Mouse (Mus musculus): Measurements from ENCODE around the gene Hoxa10. TPM values are rescaled to one million over a fixed set of nuclear protein-coding genes. Genes with fewer than 3 reads are reported as not detected.

Hoxa10 gene
- polyA plus RNA-seq, 1 experiment, result not detected

DNA sequence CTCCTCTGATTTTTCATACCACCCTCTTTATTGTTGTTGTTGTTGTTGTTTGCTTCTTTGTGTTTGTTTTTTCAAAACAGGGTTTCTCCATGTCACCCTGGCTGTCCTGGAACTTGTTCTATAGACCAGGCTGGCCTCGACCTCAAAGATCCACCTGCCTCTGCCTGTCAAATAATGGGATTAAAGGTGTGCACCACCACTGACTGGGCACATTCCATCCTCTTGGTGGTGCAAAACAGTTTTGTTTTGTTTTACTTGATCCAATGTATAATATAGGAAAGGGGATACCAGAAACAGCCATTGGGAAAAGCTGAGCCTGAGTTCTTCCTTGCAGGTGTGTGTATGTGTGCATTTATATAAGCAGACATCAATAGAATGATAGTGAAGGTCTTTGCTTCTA, 54.2 kb downstream of the Hoxa10 start:
- Histone ChIP-seq H3K4me3 (ENCODE audit: extremely low read depth, insufficient read depth, insufficient read length) (no peak overlapping the region), H3K27ac (ENCODE audit: insufficient read depth, low read length) (no peak overlapping the region), H3K4me1 (ENCODE audit: control insufficient read depth, insufficient read depth, insufficient read length) (no peaks in the 10 kb centered on the region), H3K36me3 (ENCODE audit: control insufficient read depth, insufficient read depth, low read length) (no peaks in the 10 kb centered on the region), H3K27me3 (ENCODE audit: control insufficient read depth, insufficient read depth, low read length) (peaks cover 6% of the 10 kb centered on the region)
- WGBS, result 89% methylated on average over 1 of the region's 1 CpGs
- TF ChIP-seq POLR2A (IDR thresholded peaks at IDR 0.05; ENCODE audit: low read depth, low read length) (no peak), CTCF (IDR thresholded peaks at IDR 0.05; ENCODE audit: extremely low read depth, insufficient read depth, insufficient read length, insufficient replicate concordance) (no peak)
- no peak for DNase-seq (ENCODE audit: low read depth in 1 of 2, low spot score in 2 of 2)

DNA sequence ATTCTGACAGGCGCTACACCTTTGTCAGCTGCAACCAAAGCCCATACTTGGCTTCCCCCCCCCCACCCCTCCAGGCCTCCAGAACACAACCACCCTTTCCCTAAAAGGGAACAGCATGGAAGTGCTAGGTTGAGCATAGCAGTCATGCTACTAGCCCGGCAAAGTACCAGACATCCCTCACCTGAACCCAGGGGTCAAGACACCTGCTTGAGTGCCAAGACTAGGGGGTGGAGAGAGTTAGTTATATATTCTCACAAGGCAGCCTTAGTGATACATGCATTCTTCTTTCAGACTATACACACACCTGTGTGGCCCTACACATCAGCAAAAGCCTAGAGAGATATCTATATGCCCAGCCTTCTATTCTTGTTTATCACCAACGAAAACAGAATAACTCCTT, 54.8 kb downstream of the Hoxa10 start:
- H3K4me1 ChIP-seq (ENCODE audit: control insufficient read depth, insufficient read depth, insufficient read length), result no peaks in the 10 kb centered on the region
- TF ChIP-seq POLR2A (IDR thresholded peaks at IDR 0.05; ENCODE audit: low read depth, low read length), result no peak
- no peak for TF ChIP-seq CTCF (IDR thresholded peaks at IDR 0.05; ENCODE audit: extremely low read depth, insufficient read depth, insufficient read length, insufficient replicate concordance)
- no peak overlapping the region for H3K4me3 ChIP-seq (ENCODE audit: extremely low read depth, insufficient read depth, insufficient read length)
- WGBS, result 85% methylated on average over 3 of the region's 3 CpGs
- H3K27me3 ChIP-seq (ENCODE audit: control insufficient read depth, insufficient read depth, low read length), result no peaks in the 10 kb centered on the region
- DNase-seq (ENCODE audit: low read depth in 1 of 2, low spot score in 2 of 2), result no peak
- H3K27ac ChIP-seq (ENCODE audit: insufficient read depth, low read length), result no peak overlapping the region
- H3K36me3 ChIP-seq (ENCODE audit: control insufficient read depth, insufficient read depth, low read length), result no peaks in the 10 kb centered on the region

- Histone ChIP-seq H3K27me3 (ENCODE audit: control insufficient read depth, insufficient read depth, low read length) (no peaks in the 10 kb centered on the region), H3K27ac (ENCODE audit: insufficient read depth, low read length) (no peak overlapping the region), H3K36me3 (ENCODE audit: control insufficient read depth, insufficient read depth, low read length) (no peaks in the 10 kb centered on the region), H3K4me1 (ENCODE audit: control insufficient read depth, insufficient read depth, insufficient read length) (no peaks in the 10 kb centered on the region), H3K4me3 (ENCODE audit: extremely low read depth, insufficient read depth, insufficient read length) (no peak overlapping the region)
- no peak for DNase-seq (ENCODE audit: low read depth in 1 of 2, low spot score in 2 of 2)
- TF ChIP-seq POLR2A (IDR thresholded peaks at IDR 0.05; ENCODE audit: low read depth, low read length), result no peak
- TF ChIP-seq CTCF (IDR thresholded peaks at IDR 0.05; ENCODE audit: extremely low read depth, insufficient read depth, insufficient read length, insufficient replicate concordance), result no peak
- WGBS, result 83% methylated on average over 19 of the region's 19 CpGs
Observed at GRCm38 (mm10) chr6:52185222-52185621, 55.4 kb downstream of the Hoxa10 start.

GRCm38 (mm10) chr6:52184668-52185067, 56.0 kb downstream of the Hoxa10 start:
- WGBS, result 81% methylated on average over 6 of the region's 6 CpGs
- no peak for TF ChIP-seq CTCF (IDR thresholded peaks at IDR 0.05; ENCODE audit: extremely low read depth, insufficient read depth, insufficient read length, insufficient replicate concordance)
- TF ChIP-seq POLR2A (IDR thresholded peaks at IDR 0.05; ENCODE audit: low read depth, low read length), result no peak
- Histone ChIP-seq H3K27me3 (ENCODE audit: control insufficient read depth, insufficient read depth, low read length) (no peaks in the 10 kb centered on the region), H3K4me3 (ENCODE audit: extremely low read depth, insufficient read depth, insufficient read length) (no peak overlapping the region), H3K36me3 (ENCODE audit: control insufficient read depth, insufficient read depth, low read length) (no peaks in the 10 kb centered on the region), H3K27ac (ENCODE audit: insufficient read depth, low read length) (no peak overlapping the region), H3K4me1 (ENCODE audit: control insufficient read depth, insufficient read depth, insufficient read length) (no peaks in the 10 kb centered on the region)
- no peak for DNase-seq (ENCODE audit: low read depth in 1 of 2, low spot score in 2 of 2)

GRCm38 (mm10) chr6:52183311-52184080, 57.2 kb downstream of the Hoxa10 start:
- no peak for DNase-seq (ENCODE audit: low read depth in 1 of 2, low spot score in 2 of 2)
- Histone ChIP-seq H3K4me3 (ENCODE audit: extremely low read depth, insufficient read depth, insufficient read length) (no peak overlapping the region), H3K36me3 (ENCODE audit: control insufficient read depth, insufficient read depth, low read length) (no peaks in the 10 kb centered on the region), H3K27me3 (ENCODE audit: control insufficient read depth, insufficient read depth, low read length) (no peaks in the 10 kb centered on the region), H3K4me1 (ENCODE audit: control insufficient read depth, insufficient read depth, insufficient read length) (no peaks in the 10 kb centered on the region), H3K27ac (ENCODE audit: insufficient read depth, low read length) (no peak overlapping the region)
- TF ChIP-seq CTCF (IDR thresholded peaks at IDR 0.05; ENCODE audit: extremely low read depth, insufficient read depth, insufficient read length, insufficient replicate concordance) (no peak), POLR2A (IDR thresholded peaks at IDR 0.05; ENCODE audit: low read depth, low read length) (no peak)
- 86% methylated on average over 10 of the region's 10 CpGs for WGBS

DNA sequence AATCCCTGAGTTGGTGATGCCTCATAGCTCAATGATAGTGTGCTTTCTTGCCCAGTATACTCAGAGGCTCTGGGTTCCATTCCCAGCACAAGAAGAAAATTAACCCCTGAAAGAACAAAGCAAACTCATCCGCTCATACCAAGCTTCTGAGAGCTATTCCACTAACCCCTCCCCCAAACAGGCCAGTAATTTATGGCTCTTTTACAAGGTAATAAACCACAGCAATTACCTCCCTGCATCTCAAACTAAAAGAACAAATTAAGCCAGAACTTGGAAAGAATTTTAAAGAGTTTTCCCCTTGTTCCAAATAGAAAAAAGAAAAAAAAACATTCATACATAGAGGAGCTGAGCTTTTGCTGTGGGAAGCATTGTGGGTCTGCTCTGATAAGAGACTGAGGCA, 57.9 kb downstream of the Hoxa10 start:
- Histone ChIP-seq H3K4me1 (ENCODE audit: control insufficient read depth, insufficient read depth, insufficient read length) (no peaks in the 10 kb centered on the region), H3K36me3 (ENCODE audit: control insufficient read depth, insufficient read depth, low read length) (no peaks in the 10 kb centered on the region), H3K27me3 (ENCODE audit: control insufficient read depth, insufficient read depth, low read length) (no peaks in the 10 kb centered on the region), H3K27ac (ENCODE audit: insufficient read depth, low read length) (no peak overlapping the region), H3K4me3 (ENCODE audit: extremely low read depth, insufficient read depth, insufficient read length) (no peak overlapping the region)
- TF ChIP-seq POLR2A (IDR thresholded peaks at IDR 0.05; ENCODE audit: low read depth, low read length) (no peak), CTCF (IDR thresholded peaks at IDR 0.05; ENCODE audit: extremely low read depth, insufficient read depth, insufficient read length, insufficient replicate concordance) (no peak)
- DNase-seq (ENCODE audit: low read depth in 1 of 2, low spot score in 2 of 2), result no peak
- WGBS, result 80% methylated on average over 1 of the region's 1 CpGs

DNA sequence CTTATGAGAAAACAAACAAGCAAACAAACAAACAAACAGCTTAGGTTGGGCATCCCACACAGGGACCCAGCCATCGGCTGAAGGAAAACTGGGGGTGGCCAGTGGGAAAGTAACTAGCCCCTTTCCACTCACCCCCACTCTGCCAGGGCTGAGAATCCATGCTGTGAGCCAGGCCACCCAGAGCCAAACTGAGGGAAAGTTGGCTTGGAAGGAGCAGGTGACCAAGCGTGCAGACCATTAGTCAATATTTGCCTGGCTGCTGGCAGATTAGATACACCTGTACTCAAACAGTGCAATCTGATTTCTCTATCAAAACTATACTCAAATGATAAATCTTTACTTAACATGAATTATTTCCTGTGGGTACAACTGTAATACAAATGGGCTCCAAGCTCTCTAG, 58.6 kb downstream of the Hoxa10 start:
- Histone ChIP-seq H3K36me3 (ENCODE audit: control insufficient read depth, insufficient read depth, low read length) (no peaks in the 10 kb centered on the region), H3K4me3 (ENCODE audit: extremely low read depth, insufficient read depth, insufficient read length) (no peak overlapping the region), H3K27me3 (ENCODE audit: control insufficient read depth, insufficient read depth, low read length) (no peaks in the 10 kb centered on the region), H3K4me1 (ENCODE audit: control insufficient read depth, insufficient read depth, insufficient read length) (no peaks in the 10 kb centered on the region), H3K27ac (ENCODE audit: insufficient read depth, low read length) (no peak overlapping the region)
- 93% methylated on average over 2 of the region's 2 CpGs for WGBS
- no peak for DNase-seq (ENCODE audit: low read depth in 1 of 2, low spot score in 2 of 2)
- TF ChIP-seq CTCF (IDR thresholded peaks at IDR 0.05; ENCODE audit: extremely low read depth, insufficient read depth, insufficient read length, insufficient replicate concordance), result no peak
- no peak for TF ChIP-seq POLR2A (IDR thresholded peaks at IDR 0.05; ENCODE audit: low read depth, low read length)

Other genes with a start within 250 kb of the Hoxa10 start
- gene Skap2, start 228.3 kb downstream of the Hoxa10 start, polyA plus RNA-seq (2012; rRNA removed), result 6.0 and 9.1 TPM in 2 replicates
- 0.12 and 0.21 TPM in 2 replicates for gene Hoxa1, start 82.5 kb downstream of the Hoxa10 start, polyA plus RNA-seq (2012; rRNA removed)
- gene Hoxa2, start 76.0 kb downstream of the Hoxa10 start, polyA plus RNA-seq (2012; rRNA removed), result 0.27 and 0.65 TPM in 2 replicates
- not detected in 2 replicates for gene 5730596B20Rik, start 63.4 kb downstream of the Hoxa10 start, polyA plus RNA-seq (2012; rRNA removed)
- 0.68 and 0.79 TPM in 2 replicates for gene Hoxa4, start 49.1 kb downstream of the Hoxa10 start, polyA plus RNA-seq (2012; rRNA removed)
- gene Hoxa5, start 36.3 kb downstream of the Hoxa10 start, polyA plus RNA-seq (2012; rRNA removed), result 1.3 and 1.8 TPM in 2 replicates
- 0.46 TPM in 1 of 2 replicates, not detected in the other for gene Hoxa6, start 32.1 kb downstream of the Hoxa10 start, polyA plus RNA-seq (2012; rRNA removed)
- gene Hoxa3, start 27.5 kb downstream of the Hoxa10 start, polyA plus RNA-seq (2012; rRNA removed), result 1.4 and 1.5 TPM in 2 replicates
- not detected in 2 replicates for gene Gm28308, start 27.5 kb downstream of the Hoxa10 start, polyA plus RNA-seq (2012; rRNA removed)
- 0.56 and 0.79 TPM in 2 replicates for gene Hoxa7, start 19.0 kb downstream of the Hoxa10 start, polyA plus RNA-seq (2012; rRNA removed)
- gene Hoxa9, start 9.8 kb downstream of the Hoxa10 start, polyA plus RNA-seq (2012; rRNA removed), result 0.18 and 0.31 TPM in 2 replicates
- gene Hoxa11, start 5.0 kb upstream of the Hoxa10 start, polyA plus RNA-seq (2012; rRNA removed), result not detected in 2 replicates
- not detected in 2 replicates for gene Hoxa13, start 20.0 kb upstream of the Hoxa10 start, polyA plus RNA-seq (2012; rRNA removed)
- not detected in 2 replicates for gene Evx1, start 72.6 kb upstream of the Hoxa10 start, polyA plus RNA-seq (2012; rRNA removed)